Mouse (Mus musculus): ENCODE data around the gene Hbs1l. TPM values are rescaled to one million over a fixed set of nuclear protein-coding genes. Genes with fewer than 3 reads are reported as not detected.

The Hbs1l gene
- polyA plus RNA-seq, 1 experiment = not detected

DNA sequence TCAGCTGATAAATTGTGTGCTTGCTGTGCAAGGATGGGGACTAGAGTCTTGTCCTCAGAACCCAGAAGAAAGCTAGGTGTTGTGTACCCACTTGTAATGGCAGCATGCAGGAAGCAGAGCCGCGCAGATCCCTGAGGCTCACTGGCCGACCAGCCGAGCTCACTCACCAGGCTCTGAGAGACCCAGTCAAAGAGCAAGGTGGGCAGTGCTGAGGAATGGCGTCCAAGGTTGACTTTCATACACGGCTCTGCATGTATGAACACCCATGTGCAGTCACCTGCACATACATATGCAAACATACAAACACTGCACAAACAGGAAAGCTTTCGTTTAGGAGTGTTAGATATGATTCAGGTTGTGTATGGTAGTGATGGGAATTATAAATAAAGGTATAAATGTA is 69.2 kb downstream of the Hbs1l start:
- TF ChIP-seq POLR2A (IDR thresholded peaks at IDR 0.05; ENCODE audit: insufficient read depth, low read depth, low read length) (no peak), CTCF (IDR thresholded peaks at IDR 0.05; ENCODE audit: insufficient read depth, low read depth, low read length) (no peak)
- 96% methylated on average over 7 of the region's 7 CpGs for WGBS
- H3K4me1 ChIP-seq (ENCODE audit: control insufficient read depth, insufficient read depth, low read length) = no peaks in the 10 kb centered on the region
- H3K27ac ChIP-seq (ENCODE audit: insufficient read depth, low read depth, low read length) = no peak overlapping the region
- H3K4me3 ChIP-seq (ENCODE audit: insufficient read depth, low read depth, low read length) = no peak overlapping the region

DNA sequence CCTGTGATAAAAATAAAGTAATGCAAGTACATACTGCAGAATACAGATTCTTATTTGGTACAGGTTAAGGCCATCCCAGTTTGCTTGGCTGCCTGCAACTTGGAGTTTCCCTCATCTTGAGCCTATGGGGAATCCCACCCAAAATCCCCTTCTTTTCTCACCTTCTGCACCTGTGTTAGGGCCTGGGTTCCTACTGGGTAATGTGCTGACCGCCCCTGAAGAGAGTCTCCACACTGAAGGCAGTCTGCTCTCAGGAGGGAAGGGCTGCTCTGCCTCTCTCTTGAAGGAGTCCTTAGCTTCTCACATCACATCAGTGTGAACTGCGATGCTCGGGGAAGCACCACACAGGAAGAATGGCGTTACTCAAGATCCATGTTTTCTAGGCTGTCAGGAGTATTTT is 70.1 kb downstream of the Hbs1l start:
- no peak overlapping the region for H3K4me3 ChIP-seq (ENCODE audit: insufficient read depth, low read depth, low read length)
- no peak overlapping the region for H3K27ac ChIP-seq (ENCODE audit: insufficient read depth, low read depth, low read length)
- TF ChIP-seq CTCF (IDR thresholded peaks at IDR 0.05; ENCODE audit: insufficient read depth, low read depth, low read length) (no peak), POLR2A (IDR thresholded peaks at IDR 0.05; ENCODE audit: insufficient read depth, low read depth, low read length) (no peak)
- H3K4me1 ChIP-seq (ENCODE audit: control insufficient read depth, insufficient read depth, low read length) = no peaks in the 10 kb centered on the region
- WGBS = 90% methylated on average over 4 of the region's 4 CpGs

DNA sequence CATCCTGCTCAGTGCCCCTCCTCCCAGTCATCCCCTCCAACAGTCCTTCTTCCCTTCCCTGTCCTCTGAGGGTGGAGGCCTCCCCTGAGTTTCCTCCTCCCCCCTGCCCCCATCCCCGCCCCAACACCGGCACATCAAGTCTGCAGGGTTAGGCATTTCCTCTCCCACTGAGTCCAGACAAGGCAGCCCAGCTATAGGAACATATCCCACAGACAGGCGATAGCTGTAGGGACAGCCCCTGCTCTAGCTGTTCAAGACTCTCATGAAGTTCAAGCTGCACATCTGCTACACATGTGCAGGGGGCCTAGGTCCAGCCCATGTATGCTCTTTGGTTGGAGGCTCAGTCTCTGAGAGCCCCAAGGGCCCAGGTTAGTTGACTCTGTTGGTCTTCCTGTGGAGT is 70.7 kb downstream of the Hbs1l start:
- WGBS = 75% methylated on average over 3 of the region's 3 CpGs
- H3K4me1 ChIP-seq (ENCODE audit: control insufficient read depth, insufficient read depth, low read length) = no peaks in the 10 kb centered on the region
- TF ChIP-seq POLR2A (IDR thresholded peaks at IDR 0.05; ENCODE audit: insufficient read depth, low read depth, low read length) (no peak), CTCF (IDR thresholded peaks at IDR 0.05; ENCODE audit: insufficient read depth, low read depth, low read length) (no peak)

DNA sequence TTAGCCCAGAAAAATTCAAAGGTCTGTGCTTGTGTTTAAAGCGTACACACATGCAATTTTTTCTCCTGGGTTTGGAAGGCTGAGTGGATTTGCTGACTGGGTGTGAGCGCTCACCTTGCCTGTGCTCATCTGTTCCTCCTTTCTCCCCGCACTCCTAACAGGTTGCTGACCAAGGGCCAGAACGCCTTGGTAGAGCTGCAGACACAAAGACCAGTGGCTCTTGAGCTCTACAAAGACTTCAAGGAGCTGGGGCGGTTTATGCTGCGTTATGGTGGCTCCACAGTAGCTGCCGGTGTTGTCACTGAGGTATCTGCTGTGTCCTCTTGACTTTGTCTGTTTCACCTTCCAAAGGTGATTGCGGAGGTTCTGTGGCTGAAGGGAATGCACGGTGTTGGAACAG is 71.7 kb downstream of the Hbs1l start:
- Histone ChIP-seq H3K4me1 (ENCODE audit: control insufficient read depth, insufficient read depth, low read length) (no peaks in the 10 kb centered on the region), H3K27ac (ENCODE audit: insufficient read depth, low read depth, low read length) (no peak overlapping the region), H3K4me3 (ENCODE audit: insufficient read depth, low read depth, low read length) (no peak overlapping the region)
- WGBS = 95% methylated on average over 9 of the region's 9 CpGs
- TF ChIP-seq CTCF (IDR thresholded peaks at IDR 0.05; ENCODE audit: insufficient read depth, low read depth, low read length) (no peak), POLR2A (IDR thresholded peaks at IDR 0.05; ENCODE audit: insufficient read depth, low read depth, low read length) (no peak)

More for the DNA sequence above, 70.7 kb downstream of the Hbs1l start:
- H3K4me3 ChIP-seq (ENCODE audit: insufficient read depth, low read depth, low read length) = no peak overlapping the region
- H3K27ac ChIP-seq (ENCODE audit: insufficient read depth, low read depth, low read length) = no peak overlapping the region

DNA sequence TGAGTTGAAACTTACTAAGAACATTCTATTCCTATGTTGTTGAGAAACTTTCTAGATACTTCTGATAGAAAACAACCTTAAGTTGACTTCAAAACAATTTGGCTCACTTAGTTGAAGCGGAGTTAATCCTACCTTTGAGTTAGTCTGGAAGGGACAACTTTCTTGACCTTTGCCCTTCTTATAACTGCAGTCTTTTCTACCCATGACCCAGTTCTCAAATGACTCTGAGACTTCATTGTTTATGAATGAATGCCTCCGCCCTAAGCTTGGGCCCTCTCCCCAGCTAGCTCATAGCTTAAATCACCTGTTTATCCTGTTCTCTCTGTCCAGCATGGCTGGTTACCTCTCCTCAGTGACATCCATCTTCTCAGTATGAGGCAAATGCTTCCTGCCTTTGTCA is 73.8 kb downstream of the Hbs1l start:
- 70% methylated on average over 2 of the region's 2 CpGs for WGBS
- TF ChIP-seq POLR2A (IDR thresholded peaks at IDR 0.05; ENCODE audit: insufficient read depth, low read depth, low read length) = no peak

DNA sequence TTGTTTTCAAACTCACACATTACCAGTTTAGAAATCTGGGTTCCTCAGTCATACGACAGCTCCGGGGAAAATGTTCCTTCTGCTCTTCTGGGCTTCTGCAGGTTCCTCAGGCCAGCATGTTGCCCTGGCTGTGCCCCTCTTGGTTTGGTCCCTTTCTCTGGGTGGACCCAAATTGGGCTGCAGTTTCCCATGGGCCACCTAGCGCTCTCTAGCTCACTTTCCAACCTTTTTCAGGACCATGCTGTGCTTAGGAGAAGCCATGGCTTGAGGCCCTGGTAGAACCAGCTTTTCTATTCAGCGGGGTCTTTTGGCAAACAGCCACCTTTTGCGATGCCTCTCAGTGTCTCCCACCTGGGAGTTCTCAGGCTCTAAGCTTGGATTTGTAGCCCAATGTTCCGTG is 76.5 kb downstream of the Hbs1l start:
- no peak for TF ChIP-seq POLR2A (IDR thresholded peaks at IDR 0.05; ENCODE audit: insufficient read depth, low read depth, low read length)
- no peak for TF ChIP-seq CTCF (IDR thresholded peaks at IDR 0.05; ENCODE audit: insufficient read depth, low read depth, low read length)
- H3K4me3 ChIP-seq (ENCODE audit: insufficient read depth, low read depth, low read length) = no peak overlapping the region
- H3K27ac ChIP-seq (ENCODE audit: insufficient read depth, low read depth, low read length) = no peak overlapping the region
- no peaks in the 10 kb centered on the region; the same call in 1 of the 2 replicates for H3K4me1 ChIP-seq (ENCODE audit: control insufficient read depth, insufficient read depth, low read length)
- 94% methylated on average over 6 of the region's 6 CpGs for WGBS

More for the DNA sequence above, 73.8 kb downstream of the Hbs1l start:
- Histone ChIP-seq H3K27ac (ENCODE audit: insufficient read depth, low read depth, low read length) (no peak overlapping the region), H3K4me3 (ENCODE audit: insufficient read depth, low read depth, low read length) (no peak overlapping the region), H3K4me1 (ENCODE audit: control insufficient read depth, insufficient read depth, low read length) (no peaks in the 10 kb centered on the region)

DNA sequence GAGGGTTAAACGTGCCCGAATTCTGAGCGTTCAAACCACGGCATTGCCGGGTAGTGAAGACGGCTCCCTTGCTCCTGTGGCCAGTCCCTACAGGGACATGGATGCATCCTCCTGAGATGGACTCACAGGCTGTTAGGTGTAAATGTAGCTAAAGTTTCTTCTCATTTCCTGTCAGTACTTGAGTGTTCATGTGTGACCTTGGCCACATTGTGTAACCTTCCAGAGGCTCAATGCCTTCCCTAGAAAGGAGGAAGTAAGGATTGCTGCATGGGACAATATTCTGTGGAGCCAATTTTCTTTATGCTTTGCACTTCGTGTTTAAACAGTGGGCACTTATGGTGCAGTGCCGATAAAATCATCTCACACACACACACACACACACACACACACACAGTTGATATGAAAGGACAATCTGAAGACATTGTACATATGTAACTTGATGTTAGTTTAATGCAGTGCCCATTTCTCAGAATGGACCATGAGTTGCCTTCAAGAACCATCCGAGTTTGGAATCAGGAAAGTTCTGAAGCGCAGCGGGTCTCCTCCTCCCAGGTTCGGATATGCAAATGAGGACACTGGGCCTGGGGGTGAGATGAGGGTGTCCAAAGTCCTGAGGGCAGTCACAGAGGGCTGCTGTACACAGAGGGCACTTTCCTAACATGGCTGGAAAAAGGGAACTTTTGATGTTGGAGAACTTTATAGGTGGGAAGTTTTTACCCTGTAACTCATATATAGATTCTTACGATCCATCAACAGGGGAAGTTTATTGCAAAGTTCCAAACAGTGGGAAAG is 81.1 kb downstream of the Hbs1l start, which contains the start of gene Aldh8a1:
TSS of gene Aldh8a1 (plus strand) at position 610 of the 792 bp plus-strand sequence.
- WGBS = 88% methylated on average over 13 of the region's 13 CpGs
- H3K4me3 ChIP-seq (ENCODE audit: insufficient read depth, low read depth, low read length) = no peak within 1 kb of the TSS
- no peaks in the 10 kb centered on the region; the same call in 1 of the 2 replicates for H3K4me1 ChIP-seq (ENCODE audit: control insufficient read depth, insufficient read depth, low read length)
- no peak within 1 kb of the TSS for H3K27ac ChIP-seq (ENCODE audit: insufficient read depth, low read depth, low read length)
- TF ChIP-seq CTCF (IDR thresholded peaks at IDR 0.05; ENCODE audit: insufficient read depth, low read depth, low read length) (no peak), POLR2A (IDR thresholded peaks at IDR 0.05; ENCODE audit: insufficient read depth, low read depth, low read length) (no peak)

DNA sequence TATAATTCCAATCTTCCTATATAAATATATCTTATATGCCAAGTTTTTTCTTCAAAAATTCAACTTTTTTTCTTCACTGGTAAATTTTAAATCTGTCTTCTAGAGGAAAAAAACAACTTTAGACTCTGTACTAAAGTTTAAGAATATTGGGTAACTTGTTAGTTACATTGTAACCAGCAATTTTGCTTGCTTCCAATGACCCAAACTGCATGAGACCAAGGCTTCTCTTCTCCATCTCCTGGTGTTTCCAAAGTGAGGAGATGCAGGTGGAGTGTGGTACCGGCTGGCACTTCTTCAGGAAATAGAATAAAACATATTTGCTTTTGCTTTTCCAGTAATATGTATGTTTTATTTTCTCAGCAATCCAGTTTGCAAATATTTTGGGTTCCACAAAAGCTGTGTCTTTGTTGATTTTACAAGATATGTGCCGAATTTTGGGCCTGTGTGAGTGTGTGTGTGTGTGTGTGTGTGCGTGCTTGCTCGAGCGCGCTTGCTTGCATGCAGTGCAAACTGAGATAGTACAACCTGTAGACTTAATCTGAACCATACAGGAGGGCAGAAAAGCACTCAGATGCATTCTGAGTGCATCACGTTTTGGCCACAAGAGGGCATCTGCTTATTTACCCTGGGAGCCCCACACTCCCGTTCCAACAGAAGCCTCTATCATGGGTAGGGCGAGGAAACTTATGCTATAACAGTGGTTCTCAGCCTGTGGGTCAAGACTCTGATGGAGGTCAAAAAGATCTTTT is 82.6 kb downstream of the Hbs1l start:
- WGBS = 70% methylated on average over 9 of the region's 9 CpGs

DNA sequence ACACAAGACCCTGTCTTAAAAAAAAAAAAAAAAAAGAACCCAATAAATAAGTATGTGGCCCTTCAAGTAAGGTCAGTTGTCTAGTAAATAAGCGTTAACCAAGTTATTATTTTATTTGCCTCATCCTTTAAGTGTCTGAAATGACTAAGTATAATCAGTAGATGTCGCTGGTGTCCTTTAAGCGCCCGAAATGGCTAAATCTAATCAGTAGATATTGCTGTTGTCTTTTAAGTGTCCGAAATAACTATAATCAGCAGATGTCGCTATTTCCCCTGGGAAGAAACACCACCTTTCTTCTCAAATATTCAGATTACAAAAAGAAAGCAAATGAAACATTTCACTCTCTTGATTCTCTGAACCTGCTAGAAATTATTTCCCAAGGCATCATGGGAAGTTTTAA is 87.1 kb downstream of the Hbs1l start:
- no peak overlapping the region for H3K27ac ChIP-seq (ENCODE audit: insufficient read depth, low read depth, low read length)
- H3K4me1 ChIP-seq (ENCODE audit: control insufficient read depth, insufficient read depth, low read length) = no peaks in the 10 kb centered on the region
- 10% methylated on average over 6 of the region's 6 CpGs for WGBS
- TF ChIP-seq POLR2A (IDR thresholded peaks at IDR 0.05; ENCODE audit: insufficient read depth, low read depth, low read length) = no peak
- TF ChIP-seq CTCF (IDR thresholded peaks at IDR 0.05; ENCODE audit: insufficient read depth, low read depth, low read length) = no peak
- no peak overlapping the region for H3K4me3 ChIP-seq (ENCODE audit: insufficient read depth, low read depth, low read length)

More for the DNA sequence above, 82.6 kb downstream of the Hbs1l start:
- no peak overlapping the region for H3K27ac ChIP-seq (ENCODE audit: insufficient read depth, low read depth, low read length)
- H3K4me1 ChIP-seq (ENCODE audit: control insufficient read depth, insufficient read depth, low read length) = no peaks in the 10 kb centered on the region; the same call in 1 of the 2 replicates
- no peak overlapping the region for H3K4me3 ChIP-seq (ENCODE audit: insufficient read depth, low read depth, low read length)
- TF ChIP-seq CTCF (IDR thresholded peaks at IDR 0.05; ENCODE audit: insufficient read depth, low read depth, low read length) (peak; percentile 39; the same call in 1 of the 2 replicates), POLR2A (IDR thresholded peaks at IDR 0.05; ENCODE audit: insufficient read depth, low read depth, low read length) (no peak)
